Mouse (Mus musculus) stomach, postnatal 0 days (tissue): ENCODE measurements around the gene Chp2. TPM values are rescaled to one million over a fixed set of nuclear protein-coding genes. Genes with fewer than 3 reads are reported as not detected.

Source experiments
- ATAC-seq: fragments of 200-750 bp; cut with Nextera tagmentation; 2 replicates; pipeline ENCODE4 v1.8.0; 2017; ENCODE audit not compliant: low FRiP score, low TSS enrichment
- DNase-seq: peaks from one replicate; pipeline ENCODE4 v3.0.0-alpha.2; 2016; ENCODE audit warnings: low spot score
- H3K27ac ChIP-seq: fragments of 300-500 bp; sonication (generic); replicated peaks from 2 replicates; pipeline ENCODE4 v1.5.1; 2014; ENCODE audit warnings: mild to moderate bottlenecking, control low read depth
- H3K27me3 ChIP-seq: fragments of 300-500 bp; sonication (generic); 2 replicates; pipeline ENCODE4 v1.6.1; 2014; ENCODE audit warnings: low read length; ENCODE audit not compliant: control insufficient read depth, insufficient read depth
- H3K36me3 ChIP-seq: fragments of 300-500 bp; sonication (generic); 2 replicates; pipeline ENCODE4 v1.6.1; 2014; ENCODE audit warnings: low read length, mixed read lengths; ENCODE audit not compliant: control insufficient read depth, insufficient read depth
- H3K4me1 ChIP-seq: fragments of 300-500 bp; sonication (generic); replicated peaks from 2 replicates; pipeline ENCODE4 v1.6.1; 2014; ENCODE audit warnings: antibody characterized with exemption; ENCODE audit not compliant: control insufficient read depth, insufficient read depth
- H3K4me2 ChIP-seq: fragments of 300-500 bp; sonication (generic); replicated peaks from 2 replicates; pipeline ENCODE4 v1.6.1; 2014; ENCODE audit warnings: low read depth, mild to moderate bottlenecking, control low read depth, moderate library complexity
- H3K4me3 ChIP-seq: fragments of 300-500 bp; sonication (generic); 2 replicates; pipeline ENCODE4 v1.5.1; 2014; ENCODE audit warnings: low read depth, low read length, control low read depth
- H3K9ac ChIP-seq: fragments of 300-500 bp; sonication (generic); 2 replicates; pipeline ENCODE4 v1.6.1; 2014; ENCODE audit warnings: mild to moderate bottlenecking, low read length, control low read depth, mixed read lengths
- H3K9me3 ChIP-seq: fragments of 300-500 bp; sonication (generic); 2 replicates; pipeline ENCODE4 v1.6.1; 2016; ENCODE audit warnings: low read length; ENCODE audit not compliant: control insufficient read depth
- CTCF ChIP-seq: IDR thresholded peaks from 2 replicates; pipeline ENCODE4 v1.5.1; 2016; ENCODE audit warnings: antibody characterized with exemption, low read depth, mild to moderate bottlenecking, moderate library complexity
- EP300 ChIP-seq: optimal IDR thresholded peaks from 2 replicates; pipeline ENCODE3; 2016; ENCODE audit warnings: antibody characterized with exemption
- WGBS: fragments of 180-500 bp; shearing (Covaris S2); extraction: QIAGEN DNeasy Blood & Tissue Kit; methylation state at CpG from one replicate; pipeline ENCODE4 v1.1.7; 2014; 5-methylcytosine and 5-hydroxymethylcytosine counted together
- polyA plus RNA-seq: library from polyadenylated mRNA; unstranded; fragments of >200 nt; fragmentation: Nextera tagmentation; extraction: Ambion mirVana; gene quantifications from 2 replicates; pipeline ENCODE4 v1.2.1, GENCODE M21; 2015

Chp2 gene
- polyA plus RNA-seq, 1 experiment from 2014 or later: 1.7 TPM

GRCm38 (mm10) chr7:122256722-122257121, 37.4 kb downstream of the Chp2 start:
- TF ChIP-seq EP300: no peak
- no peak for TF ChIP-seq CTCF
- no peaks in the 10 kb centered on the region for H3K36me3 ChIP-seq
- no peak overlapping the region for H3K9ac ChIP-seq
- no peak overlapping the region for H3K27ac ChIP-seq
- no peak overlapping the region for H3K4me3 ChIP-seq
- H3K9me3 ChIP-seq: no peaks in the 10 kb centered on the region
- WGBS: 72% methylated on average over 7 of the region's 7 CpGs
- H3K27me3 ChIP-seq: no peaks in the 10 kb centered on the region
- H3K4me1 ChIP-seq: no peaks in the 10 kb centered on the region
- ATAC-seq: no peak
- no peak for DNase-seq
- H3K4me2 ChIP-seq: no peak overlapping the region

- TF ChIP-seq CTCF: no peak
- TF ChIP-seq EP300: no peak
- Histone ChIP-seq H3K4me2 (no peak overlapping the region), H3K4me3 (no peak overlapping the region), H3K9me3 (no peaks in the 10 kb centered on the region), H3K4me1 (no peaks in the 10 kb centered on the region), H3K27ac (no peak overlapping the region), H3K27me3 (no peaks in the 10 kb centered on the region), H3K36me3 (no peaks in the 10 kb centered on the region), H3K9ac (no peak overlapping the region)
- DNase-seq: no peak
- no peak for ATAC-seq
- 80% methylated on average over 4 of the region's 4 CpGs for WGBS
Observed at GRCm38 (mm10) chr7:122258521-122258920, 39.2 kb downstream of the Chp2 start.

GRCm38 (mm10) chr7:122260055-122260602, 40.8 kb downstream of the Chp2 start:
- H3K4me3 ChIP-seq: no peak overlapping the region
- no peaks in the 10 kb centered on the region for H3K36me3 ChIP-seq
- no peak overlapping the region for H3K4me2 ChIP-seq
- ATAC-seq: no peak
- no peaks in the 10 kb centered on the region for H3K9me3 ChIP-seq
- DNase-seq: no peak
- no peak for TF ChIP-seq EP300
- TF ChIP-seq CTCF: no peak
- H3K27me3 ChIP-seq: no peaks in the 10 kb centered on the region
- H3K27ac ChIP-seq: no peak overlapping the region
- H3K9ac ChIP-seq: no peak overlapping the region
- H3K4me1 ChIP-seq: no peaks in the 10 kb centered on the region
- 73% methylated on average over 5 of the region's 5 CpGs for WGBS

- H3K27me3 ChIP-seq: no peaks in the 10 kb centered on the region
- ATAC-seq (no peak), DNase-seq (no peak)
- H3K9me3 ChIP-seq: no peaks in the 10 kb centered on the region
- H3K36me3 ChIP-seq: no peaks in the 10 kb centered on the region
- no peak overlapping the region for H3K4me2 ChIP-seq
- 38% methylated on average over 4 of the region's 4 CpGs for WGBS
- no peaks in the 10 kb centered on the region for H3K4me1 ChIP-seq
- TF ChIP-seq CTCF: no peak
- TF ChIP-seq EP300: no peak
- no peak overlapping the region for H3K4me3 ChIP-seq
- H3K9ac ChIP-seq: no peak overlapping the region
- H3K27ac ChIP-seq: no peak overlapping the region
Observed at GRCm38 (mm10) chr7:122268983-122269486, 49.7 kb downstream of the Chp2 start.

GRCm38 (mm10) chr7:122272334-122272733, 53.0 kb downstream of the Chp2 start:
- Histone ChIP-seq H3K27ac (no peak overlapping the region), H3K36me3 (no peaks in the 10 kb centered on the region), H3K9me3 (no peaks in the 10 kb centered on the region), H3K4me2 (no peak overlapping the region), H3K4me1 (no peaks in the 10 kb centered on the region), H3K4me3 (no peak overlapping the region), H3K9ac (no peak overlapping the region), H3K27me3 (no peaks in the 10 kb centered on the region)
- WGBS: 82% methylated on average over 2 of the region's 2 CpGs
- no peak for TF ChIP-seq CTCF
- TF ChIP-seq EP300: no peak
- ATAC-seq (no peak), DNase-seq (no peak)

Other genes with a start within 250 kb of the Chp2 start
- 14.1 and 14.5 TPM in 2 replicates for gene Cog7, start 237.8 kb upstream of the Chp2 start, polyA plus RNA-seq
- 31.5 and 33.5 TPM in 2 replicates for gene Gga2, start 198.3 kb upstream of the Chp2 start, polyA plus RNA-seq
- gene Ubfd1, start 152.3 kb upstream of the Chp2 start, polyA plus RNA-seq: 22.8 and 23.7 TPM in 2 replicates
- 10.7 TPM in 2 replicates for gene Ears2, start 152.2 kb upstream of the Chp2 start, polyA plus RNA-seq
- gene Ndufab1, start 117.6 kb upstream of the Chp2 start, polyA plus RNA-seq: 582 and 605 TPM in 2 replicates
- gene Palb2, start 86.5 kb upstream of the Chp2 start, polyA plus RNA-seq: 4.5 and 5.2 TPM in 2 replicates
- 66.0 and 68.0 TPM in 2 replicates for gene Dctn5, start 86.5 kb upstream of the Chp2 start, polyA plus RNA-seq
- gene Plk1, start 60.1 kb upstream of the Chp2 start, polyA plus RNA-seq: 20.5 and 26.9 TPM in 2 replicates
- 33.5 and 37.3 TPM in 2 replicates for gene Ern2, start 33.3 kb upstream of the Chp2 start, polyA plus RNA-seq
- gene Prkcb, start 69.3 kb downstream of the Chp2 start, polyA plus RNA-seq: 7.9 and 8.2 TPM in 2 replicates